Mouse (Mus musculus): ENCODE data around the gene Tmem56.

Gene Tmem56

GRCm38 (mm10) chr3:121277557-121277956 lies 5.3 kb downstream of the Tmem56 start:
- DNase-seq (ENCODE audit: low spot score) = no peak

- no peak for DNase-seq (ENCODE audit: low spot score)
Observed at GRCm38 (mm10) chr3:121277009-121277408, 5.9 kb downstream of the Tmem56 start.

DNA sequence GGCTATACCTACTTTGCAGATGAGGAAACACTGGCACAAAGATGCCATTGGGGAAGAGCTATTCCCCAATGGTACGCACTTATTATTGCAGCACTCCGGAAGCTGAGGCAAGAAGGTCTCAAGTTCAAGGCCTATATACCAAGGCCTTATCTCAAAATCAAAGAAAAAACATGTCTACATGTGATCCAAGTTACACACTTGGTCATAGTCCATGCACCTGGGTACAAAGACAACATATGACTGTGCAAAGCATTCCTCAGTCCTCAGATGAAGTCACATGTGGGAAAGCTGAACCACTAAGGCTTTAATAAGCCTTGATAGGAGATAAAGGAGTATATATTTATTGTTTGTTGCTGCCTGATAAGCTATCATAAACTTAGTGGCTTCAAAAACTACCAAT lies 8.9 kb downstream of the Tmem56 start:
- DNase-seq (ENCODE audit: low spot score) = no peak

- no peak for DNase-seq (ENCODE audit: low spot score)
Observed at GRCm38 (mm10) chr3:121272577-121272976, 10.3 kb downstream of the Tmem56 start.

- no peak for DNase-seq (ENCODE audit: low spot score)
Observed at GRCm38 (mm10) chr3:121267283-121267682, 15.6 kb downstream of the Tmem56 start.

- DNase-seq (ENCODE audit: low spot score) = no peak
Observed at GRCm38 (mm10) chr3:121264242-121264641, 18.7 kb downstream of the Tmem56 start.

- no peak for DNase-seq (ENCODE audit: low spot score)
Observed at GRCm38 (mm10) chr3:121263205-121263548, 19.7 kb downstream of the Tmem56 start.

- DNase-seq (ENCODE audit: low spot score) = no peak
Observed at GRCm38 (mm10) chr3:121262521-121263204, 20.2 kb downstream of the Tmem56 start.

- DNase-seq (ENCODE audit: low spot score) = no peak
Observed at GRCm38 (mm10) chr3:121261939-121262520, 20.9 kb downstream of the Tmem56 start.

- no peak for DNase-seq (ENCODE audit: low spot score)
Observed at GRCm38 (mm10) chr3:121261251-121261650, 21.6 kb downstream of the Tmem56 start.

DNA sequence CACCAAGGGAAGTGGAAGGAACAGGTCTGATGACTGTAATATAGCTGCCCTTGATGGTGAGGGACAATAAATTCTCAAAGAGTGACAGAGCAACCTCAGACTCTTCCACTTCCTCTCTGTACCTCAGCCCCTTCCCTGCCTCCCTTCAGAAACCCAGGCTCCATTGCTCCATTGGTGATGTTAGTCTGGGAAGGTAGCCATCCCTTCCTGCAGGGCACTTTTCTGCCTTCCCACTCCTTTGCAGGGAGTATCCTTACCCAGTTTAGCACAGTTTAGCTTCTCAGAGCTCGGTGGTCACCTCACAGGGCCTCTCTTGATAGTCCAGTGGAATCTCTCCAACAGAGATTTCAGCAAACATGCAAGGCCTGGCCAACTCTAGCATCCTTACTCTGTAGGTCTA lies 22.1 kb downstream of the Tmem56 start:
- DNase-seq (ENCODE audit: low spot score) = no peak

- DNase-seq (ENCODE audit: low spot score) = no peak
Observed at GRCm38 (mm10) chr3:121260041-121260440, 22.9 kb downstream of the Tmem56 start.

DNA sequence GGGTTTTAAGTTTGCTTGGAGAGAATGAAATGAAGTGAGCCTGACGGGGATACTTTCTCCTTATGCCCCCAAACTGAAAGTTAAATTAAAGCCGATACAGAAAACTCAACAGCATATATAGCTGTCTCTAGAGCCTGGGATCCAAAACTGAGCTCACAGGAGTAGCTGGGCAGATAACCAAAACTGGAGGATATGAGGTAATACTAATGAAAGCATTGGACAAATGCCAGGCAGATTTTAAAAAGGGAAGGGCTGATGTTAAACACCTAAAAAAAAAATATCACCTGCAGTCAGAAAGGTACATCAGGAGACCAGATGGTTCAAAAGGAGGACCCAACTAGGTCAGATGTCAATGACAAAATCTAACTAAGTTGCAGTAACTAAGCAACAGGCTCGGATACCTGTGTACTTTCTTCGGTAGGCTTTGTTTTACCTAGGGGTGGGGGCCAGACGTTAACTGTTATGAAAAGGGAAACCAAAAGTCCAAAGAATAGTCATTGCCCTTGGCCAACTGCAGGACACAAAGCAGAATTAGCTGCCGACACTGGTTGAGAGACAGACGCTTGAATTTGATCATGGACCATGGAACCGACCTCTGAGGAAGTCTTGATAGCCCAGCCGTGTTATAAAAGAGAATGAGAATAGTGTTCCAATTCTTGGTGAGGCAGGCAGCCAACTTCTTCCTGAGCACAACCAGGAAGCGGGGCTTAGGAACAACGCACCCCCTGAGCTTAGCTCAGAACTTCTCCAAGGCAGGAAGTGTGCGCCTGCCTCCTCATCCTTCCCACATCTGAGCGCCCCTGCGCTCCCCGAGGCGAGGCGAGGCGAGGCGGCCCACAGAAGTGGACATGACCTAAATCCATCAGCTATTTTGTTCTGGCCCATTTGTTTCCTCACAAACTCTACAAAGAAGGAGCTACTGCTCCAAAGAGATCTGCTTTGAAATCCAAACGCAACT lies 24.1 kb downstream of the Tmem56 start:
- DNase-seq (ENCODE audit: low spot score) = no peak

- no peak for DNase-seq (ENCODE audit: low spot score)
Observed at GRCm38 (mm10) chr3:121257418-121257817, 25.5 kb downstream of the Tmem56 start.

DNA sequence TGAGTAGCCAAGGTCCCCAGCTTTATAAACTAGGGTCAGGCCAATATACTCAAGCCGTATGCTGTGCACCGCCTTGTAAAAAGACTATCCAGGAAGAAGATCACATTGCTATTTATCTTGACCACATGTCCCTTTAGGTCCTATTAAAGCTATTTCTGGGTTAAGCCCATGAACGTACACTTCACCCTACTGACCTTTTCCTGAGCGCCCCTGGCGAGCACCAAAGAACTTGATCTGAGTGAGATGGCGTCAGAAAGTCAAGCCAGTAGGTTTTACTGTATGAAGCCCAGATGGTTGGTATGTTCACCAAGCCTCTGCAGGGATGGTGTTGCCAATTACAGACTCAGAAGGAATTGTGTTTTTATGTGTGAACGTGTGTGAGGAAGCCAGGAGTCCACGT lies 26.8 kb downstream of the Tmem56 start:
- DNase-seq (ENCODE audit: low spot score) = no peak

DNA sequence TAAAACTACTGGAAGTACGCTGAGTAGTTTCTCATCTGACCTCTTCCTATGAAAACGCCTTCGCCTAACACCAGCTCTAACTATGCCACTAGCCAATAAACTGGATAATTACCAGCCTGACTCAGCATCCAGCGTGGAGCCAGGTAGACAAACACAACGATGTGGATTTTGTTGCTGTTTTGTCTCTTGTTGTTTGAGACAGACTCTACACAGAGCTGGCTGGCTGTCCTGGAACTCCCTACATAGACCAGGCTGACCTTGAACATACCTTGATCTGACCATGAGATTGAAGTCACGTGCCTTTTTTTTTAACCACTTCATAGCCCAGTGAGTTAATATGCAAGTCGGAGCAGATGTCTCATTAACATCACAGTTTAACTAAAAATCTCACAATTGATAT lies 27.4 kb downstream of the Tmem56 start:
- DNase-seq (ENCODE audit: low spot score) = no peak

- peak; percentile 20 for DNase-seq (ENCODE audit: low spot score)
Observed at GRCm38 (mm10) chr3:121250576-121251433, 32.1 kb downstream of the Tmem56 start.

DNA sequence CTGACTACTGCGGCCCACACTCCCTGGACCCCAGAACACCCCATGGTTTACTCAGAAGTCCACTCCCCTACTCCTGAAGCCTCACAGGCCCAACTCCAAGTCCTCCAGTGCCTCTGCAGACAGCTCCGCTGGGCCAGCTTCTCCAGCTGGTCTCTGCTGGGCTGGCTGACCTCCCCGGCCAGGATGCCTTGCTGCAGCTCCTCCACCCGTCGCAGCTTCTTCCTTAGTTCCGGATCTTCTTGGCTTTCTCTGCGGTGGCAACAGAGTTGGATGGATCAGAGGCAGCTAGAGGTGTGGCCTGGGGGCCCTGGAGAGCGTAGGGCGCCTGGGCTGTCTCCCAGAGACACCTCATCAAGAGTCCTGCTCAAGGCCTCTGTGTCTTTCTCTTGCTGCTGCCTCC lies 32.9 kb downstream of the Tmem56 start:
- DNase-seq (ENCODE audit: low spot score) = no peak

GRCm38 (mm10) chr3:121242941-121243340 lies 40.0 kb downstream of the Tmem56 start:
- DNase-seq (ENCODE audit: low spot score) = no peak

DNA sequence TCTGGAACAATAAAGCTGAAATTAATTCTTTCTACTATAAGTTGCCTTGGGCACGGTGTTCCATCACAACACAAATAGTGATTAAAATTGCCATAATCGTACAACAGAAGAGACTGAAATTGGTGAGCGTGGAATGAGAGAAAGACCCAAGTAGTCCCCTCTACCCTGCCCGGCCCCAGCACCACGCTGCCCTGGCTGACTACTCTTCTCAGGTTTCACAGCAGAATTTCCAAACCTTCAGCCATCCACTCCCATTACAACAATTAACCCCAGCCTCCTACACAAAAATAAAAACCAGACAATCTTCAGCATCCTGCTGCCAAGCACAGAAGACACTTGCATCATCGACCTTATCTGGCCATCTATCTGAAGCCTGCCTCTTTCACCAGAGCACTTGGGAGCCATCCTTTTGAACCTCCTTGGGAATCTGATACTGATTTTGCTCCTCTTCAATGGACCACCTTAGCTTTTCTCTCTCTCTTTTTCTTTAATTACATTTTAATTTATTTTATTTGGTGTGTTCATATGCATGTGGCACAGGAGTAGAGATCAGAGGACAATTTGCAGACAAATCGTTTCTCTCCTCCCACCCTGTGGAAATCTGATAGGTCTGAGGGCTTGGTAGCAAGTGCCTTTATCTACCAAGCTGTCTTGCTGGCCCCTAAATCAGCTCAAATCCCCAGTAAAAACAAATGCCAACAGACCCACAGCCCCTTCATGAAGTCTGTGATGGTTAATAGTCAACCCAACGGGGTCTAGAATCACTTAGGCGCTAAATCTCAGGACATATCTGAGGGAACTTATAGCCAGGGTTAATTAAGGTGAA lies 40.6 kb downstream of the Tmem56 start:
- no peak for DNase-seq (ENCODE audit: low spot score)

Data from adipocyte (in vitro differentiated cells).